Mouse (Mus musculus): ENCODE data around the gene Pate1.

Pate1 gene

GRCm38 (mm10) chr9:35687013-35687412 is at the start of gene Pate1:
Gene Pate1, minus strand, starts transcription at chr9:35687390.
- DNase-seq = no peak

GRCm38 (mm10) chr9:35707265-35707664 is 20.1 kb upstream of the Pate1 start:
- DNase-seq = no peak

- DNase-seq = no peak
These were observed 4.7 kb upstream of the Pate1 start for GRCm38 (mm10) chr9:35691924-35692323.

- DNase-seq = no peak
These were observed 13.6 kb downstream of the Pate1 start for GRCm38 (mm10) chr9:35673557-35673956.

DNA sequence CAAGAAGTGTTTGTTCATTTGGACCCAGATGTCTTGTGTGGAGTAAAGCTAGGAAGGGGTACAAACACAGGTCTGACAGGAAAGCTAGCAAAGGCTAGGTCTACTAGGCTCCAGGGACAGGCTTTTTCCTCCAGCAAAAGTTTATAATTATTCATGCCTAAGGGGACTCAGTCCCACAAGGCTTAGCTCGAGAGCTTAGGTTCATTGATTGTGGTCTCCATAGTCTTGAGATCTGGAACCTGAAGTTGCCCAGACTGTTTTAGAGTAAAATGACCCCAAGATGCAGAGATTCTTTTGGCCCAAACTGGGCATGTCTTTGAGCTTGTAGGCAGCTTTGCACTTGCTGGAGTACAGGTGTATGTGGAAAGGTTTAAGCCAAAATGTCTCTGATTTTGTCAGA is 39.1 kb downstream of the Pate1 start, which contains the start of gene Pate3:
Gene Pate3, minus strand, starts transcription at position 101 of the 400 bp plus-strand sequence.
- DNase-seq = no peak
